Mouse (Mus musculus): ENCODE measurements at regions not wholly inside any gene's neighbourhood (a gene's known extent, or its start where the extent isn't known, plus 50 kb on each side); places are given as distances from the start of the nearest gene placed in this dataset.

GRCm38 (mm10) chr1:94147015-94147414, 94.7 kb upstream of the Pdcd1 start:
- H3K27ac ChIP-seq (ENCODE audit: insufficient read depth, low read length), result no peak overlapping the region
- no peaks in the 10 kb centered on the region for H3K36me3 ChIP-seq (ENCODE audit: control insufficient read depth, insufficient read depth, low read length, poor library complexity, severe bottlenecking)
- no peaks in the 10 kb centered on the region for H3K4me1 ChIP-seq (ENCODE audit: control insufficient read depth, insufficient read depth, low read length)
- no peak for TF ChIP-seq EP300 (IDR thresholded peaks at IDR 0.05; ENCODE audit: insufficient read depth, low read depth, low read length)
- TF ChIP-seq CTCF (IDR thresholded peaks at IDR 0.05; ENCODE audit: low read depth, low read length), result no peak
- TF ChIP-seq POLR2A (IDR thresholded peaks at IDR 0.05; ENCODE audit: insufficient read depth, low read length), result no peak
- H3K9me3 ChIP-seq (replicated peaks; ENCODE audit: control insufficient read depth, insufficient read depth, low read length, poor library complexity, severe bottlenecking), result 0 out of 2 replicates have a peak, but pooled peaks cover 5% of the 10 kb centered on the region
- no peak overlapping the region for H3K9ac ChIP-seq (ENCODE audit: low read depth, poor library complexity, severe bottlenecking)
- H3K4me3 ChIP-seq (ENCODE audit: low read depth, low read length), result no peak overlapping the region
- H3K27me3 ChIP-seq (ENCODE audit: control insufficient read depth, insufficient read depth, low read length, poor library complexity, severe bottlenecking), result no peaks in the 10 kb centered on the region; the same call in 1 of the 2 replicates

- Histone ChIP-seq H3K9ac (ENCODE audit: low read depth, poor library complexity, severe bottlenecking) (no peak overlapping the region), H3K27me3 (ENCODE audit: control insufficient read depth, insufficient read depth, low read length, poor library complexity, severe bottlenecking) (no peaks in the 10 kb centered on the region), H3K27ac (ENCODE audit: insufficient read depth, low read length) (no peak overlapping the region), H3K36me3 (ENCODE audit: control insufficient read depth, insufficient read depth, low read length, poor library complexity, severe bottlenecking) (no peaks in the 10 kb centered on the region), H3K4me1 (ENCODE audit: control insufficient read depth, insufficient read depth, low read length) (no peaks in the 10 kb centered on the region), H3K9me3 (replicated peaks; ENCODE audit: control insufficient read depth, insufficient read depth, low read length, poor library complexity, severe bottlenecking) (no peaks in the 10 kb centered on the region; the same call in 1 of the 2 replicates), H3K4me3 (ENCODE audit: low read depth, low read length) (no peak overlapping the region)
- no peak for TF ChIP-seq POLR2A (IDR thresholded peaks at IDR 0.05; ENCODE audit: insufficient read depth, low read length)
- TF ChIP-seq EP300 (IDR thresholded peaks at IDR 0.05; ENCODE audit: insufficient read depth, low read depth, low read length), result no peak
Observed at GRCm38 (mm10) chr1:94140518-94140917, 88.2 kb upstream of the Pdcd1 start.

- no peaks in the 10 kb centered on the region; the same call in 1 of the 2 replicates for H3K9me3 ChIP-seq (replicated peaks; ENCODE audit: control insufficient read depth, insufficient read depth, low read length, poor library complexity, severe bottlenecking)
- H3K4me3 ChIP-seq (ENCODE audit: low read depth, low read length), result no peak overlapping the region
- no peak overlapping the region for H3K9ac ChIP-seq (ENCODE audit: low read depth, poor library complexity, severe bottlenecking)
- no peak for TF ChIP-seq EP300 (IDR thresholded peaks at IDR 0.05; ENCODE audit: insufficient read depth, low read depth, low read length)
- no peaks in the 10 kb centered on the region for H3K4me1 ChIP-seq (ENCODE audit: control insufficient read depth, insufficient read depth, low read length)
- no peaks in the 10 kb centered on the region for H3K36me3 ChIP-seq (ENCODE audit: control insufficient read depth, insufficient read depth, low read length, poor library complexity, severe bottlenecking)
- no peaks in the 10 kb centered on the region for H3K27me3 ChIP-seq (ENCODE audit: control insufficient read depth, insufficient read depth, low read length, poor library complexity, severe bottlenecking)
- no peak overlapping the region for H3K27ac ChIP-seq (ENCODE audit: insufficient read depth, low read length)
Observed at GRCm38 (mm10) chr1:94139445-94140062, 87.2 kb upstream of the Pdcd1 start.

GRCm38 (mm10) chr1:94136731-94137130, 84.4 kb upstream of the Pdcd1 start:
- H3K4me3 ChIP-seq (ENCODE audit: low read depth, low read length), result no peak overlapping the region
- no peaks in the 10 kb centered on the region for H3K36me3 ChIP-seq (ENCODE audit: control insufficient read depth, insufficient read depth, low read length, poor library complexity, severe bottlenecking)
- H3K27me3 ChIP-seq (ENCODE audit: control insufficient read depth, insufficient read depth, low read length, poor library complexity, severe bottlenecking), result no peaks in the 10 kb centered on the region
- no peaks in the 10 kb centered on the region; the same call in 1 of the 2 replicates for H3K9me3 ChIP-seq (replicated peaks; ENCODE audit: control insufficient read depth, insufficient read depth, low read length, poor library complexity, severe bottlenecking)
- no peak overlapping the region for H3K27ac ChIP-seq (ENCODE audit: insufficient read depth, low read length)
- no peak for TF ChIP-seq POLR2A (IDR thresholded peaks at IDR 0.05; ENCODE audit: insufficient read depth, low read length)
- TF ChIP-seq EP300 (IDR thresholded peaks at IDR 0.05; ENCODE audit: insufficient read depth, low read depth, low read length), result no peak
- TF ChIP-seq CTCF (IDR thresholded peaks at IDR 0.05; ENCODE audit: low read depth, low read length), result no peak
- H3K4me1 ChIP-seq (ENCODE audit: control insufficient read depth, insufficient read depth, low read length), result no peaks in the 10 kb centered on the region
- no peak overlapping the region for H3K9ac ChIP-seq (ENCODE audit: low read depth, poor library complexity, severe bottlenecking)

Data from ES-Bruce4 (cell line).